Mouse (Mus musculus): ENCODE results near the gene Gm42715. TPM values are rescaled to one million over a fixed set of nuclear protein-coding genes. Genes with fewer than 3 reads are reported as not detected.
"Not testable (repeated sequence)": the region's sequence is repeated elsewhere in the genome, so short reads cannot be mapped to it uniquely, and the experiment has no call there.

Gm42715 gene
- total RNA-seq, 1 experiment from 2014 or later, result 11.8 TPM

GRCm38 (mm10) chr7:127491846-127492245 lies 27.5 kb upstream of the Gm42715 start:
- ATAC-seq (ENCODE audit: extremely low read depth, insufficient number of reproducible peaks, low FRiP score, poor library complexity, severe bottlenecking), result no peak

DNA sequence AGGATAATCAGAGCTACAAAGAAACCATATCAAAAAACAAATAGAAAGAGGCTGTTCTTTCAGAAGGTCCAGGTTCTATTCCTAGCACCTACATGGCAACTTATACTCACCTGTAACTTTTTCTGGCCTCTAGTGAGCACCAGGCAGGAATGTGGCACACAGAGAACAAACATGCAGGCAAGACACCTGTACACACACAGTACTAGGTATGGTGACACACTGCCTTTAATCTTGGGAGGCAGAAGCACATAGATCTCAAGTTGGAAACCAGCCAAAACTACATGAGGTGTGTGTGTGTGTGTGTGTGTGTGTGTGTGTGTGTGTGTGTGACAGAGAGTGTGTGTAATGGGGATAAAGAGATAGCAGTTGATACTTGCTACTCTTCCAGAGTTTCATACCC lies 24.7 kb upstream of the Gm42715 start:
- ATAC-seq (ENCODE audit: extremely low read depth, insufficient number of reproducible peaks, low FRiP score, poor library complexity, severe bottlenecking), result no peak

DNA sequence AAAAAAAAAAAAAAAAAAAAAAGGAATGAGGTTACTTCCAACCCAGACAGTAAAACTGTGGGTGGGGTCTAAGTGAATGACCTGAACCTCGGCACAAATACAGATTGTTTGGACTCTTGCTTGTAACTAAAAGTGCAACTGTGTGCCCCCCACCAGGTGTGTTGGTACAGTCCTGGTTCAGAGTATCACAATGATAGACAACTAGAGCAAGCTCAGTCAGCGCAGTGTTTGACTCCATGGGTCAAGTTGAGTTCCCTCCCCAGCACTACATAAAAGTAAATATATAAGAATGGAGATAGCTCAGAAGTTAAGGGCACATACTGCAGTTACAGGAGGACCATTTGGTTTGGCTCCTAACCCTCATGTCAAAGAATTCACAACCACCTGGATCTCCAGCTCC lies 22.0 kb upstream of the Gm42715 start:
- no peak for ATAC-seq (ENCODE audit: extremely low read depth, insufficient number of reproducible peaks, low FRiP score, poor library complexity, severe bottlenecking)

DNA sequence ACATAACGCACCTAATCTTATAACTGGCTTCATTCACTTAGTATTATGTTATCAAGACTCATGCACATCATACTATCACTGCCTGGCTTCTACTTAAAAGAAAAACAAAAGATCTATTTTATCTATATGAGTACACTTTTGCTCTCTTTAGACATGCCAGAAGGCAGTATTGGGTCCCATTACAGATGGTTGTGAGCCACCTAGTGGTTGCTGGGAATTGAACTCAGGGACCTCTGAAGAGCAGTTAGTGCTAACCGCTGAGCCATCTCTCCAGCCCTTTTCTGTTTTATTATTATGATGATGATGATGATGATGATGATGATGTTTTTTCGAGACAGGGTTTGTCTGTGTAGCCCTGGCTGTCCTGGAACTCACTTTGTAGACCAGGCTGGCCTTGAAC lies 21.0 kb upstream of the Gm42715 start:
- ATAC-seq (ENCODE audit: extremely low read depth, insufficient number of reproducible peaks, low FRiP score, poor library complexity, severe bottlenecking), result no peak

DNA sequence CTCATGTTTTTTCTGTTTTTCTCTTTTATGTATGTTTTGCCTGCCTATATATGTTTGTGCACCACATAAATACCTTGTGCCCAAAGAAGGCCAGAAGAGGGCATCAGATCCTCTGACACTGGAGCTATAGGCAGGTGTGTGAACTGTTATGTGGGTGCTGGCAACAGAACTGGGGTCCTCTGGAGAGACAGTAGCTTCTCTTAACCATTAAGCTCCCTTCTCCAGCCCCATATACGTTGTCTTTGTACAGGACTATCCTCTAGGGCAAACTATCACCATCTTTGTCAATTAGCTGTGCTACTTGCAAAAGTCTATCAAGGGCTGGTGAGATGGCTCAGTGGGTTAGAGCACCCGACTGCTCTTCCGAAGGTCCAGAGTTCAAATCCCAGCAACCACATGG lies 11.1 kb upstream of the Gm42715 start:
- ATAC-seq (ENCODE audit: extremely low read depth, insufficient number of reproducible peaks, low FRiP score, poor library complexity, severe bottlenecking), result no peak

- ATAC-seq (ENCODE audit: extremely low read depth, insufficient number of reproducible peaks, low FRiP score, poor library complexity, severe bottlenecking), result not testable (repeated sequence)
Observed at GRCm38 (mm10) chr7:127509830-127510229, 9.6 kb upstream of the Gm42715 start.

DNA sequence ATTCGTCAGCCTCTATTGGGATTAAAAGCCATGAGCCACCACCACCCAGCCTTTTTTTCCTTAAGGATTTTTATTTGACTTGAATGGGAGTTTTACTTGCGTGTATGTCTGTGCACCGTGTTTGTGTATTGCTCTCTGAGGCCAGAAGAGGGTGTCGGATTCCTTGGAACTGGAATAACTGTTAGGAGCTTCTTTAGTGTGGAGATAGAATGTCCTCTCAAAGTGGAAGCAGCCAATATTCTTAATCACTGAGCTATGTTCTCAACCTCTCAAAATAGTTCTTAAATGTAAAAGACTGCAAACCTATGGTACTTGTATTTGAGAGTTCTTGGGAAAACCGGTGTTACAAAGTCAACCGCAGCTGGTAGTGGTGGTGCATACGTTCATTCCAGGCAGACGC lies 8.1 kb upstream of the Gm42715 start:
- ATAC-seq (ENCODE audit: extremely low read depth, insufficient number of reproducible peaks, low FRiP score, poor library complexity, severe bottlenecking), result no peak

GRCm38 (mm10) chr7:127511808-127512230 lies 7.6 kb upstream of the Gm42715 start, which contains the start of gene Srcap:
Gene Srcap, plus strand, starts transcription at chr7:127511983.
- ATAC-seq (ENCODE audit: extremely low read depth, insufficient number of reproducible peaks, low FRiP score, poor library complexity, severe bottlenecking), result peak; percentile 95

- peak; percentile 68 for ATAC-seq (ENCODE audit: extremely low read depth, insufficient number of reproducible peaks, low FRiP score, poor library complexity, severe bottlenecking)
Observed at GRCm38 (mm10) chr7:127512231-127513015, 7.0 kb upstream of the Gm42715 start.

DNA sequence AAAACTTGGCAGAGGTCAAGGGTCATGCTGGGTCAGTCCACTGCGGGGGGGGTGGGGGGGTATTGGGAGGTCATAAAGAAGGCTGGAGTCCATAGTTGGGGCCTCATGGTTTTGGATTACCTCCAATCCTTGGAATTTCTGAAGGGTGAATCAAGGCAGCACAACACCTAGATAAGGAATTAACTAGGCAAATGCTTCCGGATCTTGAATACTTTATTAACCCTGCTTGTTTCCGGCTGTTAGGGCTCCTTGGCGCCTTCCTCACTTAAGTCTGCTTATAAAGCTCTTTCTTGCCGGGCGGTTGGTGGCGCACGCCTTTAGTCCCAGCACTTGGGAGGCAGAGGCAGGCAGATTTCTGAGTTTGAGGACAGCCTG lies 6.4 kb upstream of the Gm42715 start:
- no peak for ATAC-seq (ENCODE audit: extremely low read depth, insufficient number of reproducible peaks, low FRiP score, poor library complexity, severe bottlenecking)

DNA sequence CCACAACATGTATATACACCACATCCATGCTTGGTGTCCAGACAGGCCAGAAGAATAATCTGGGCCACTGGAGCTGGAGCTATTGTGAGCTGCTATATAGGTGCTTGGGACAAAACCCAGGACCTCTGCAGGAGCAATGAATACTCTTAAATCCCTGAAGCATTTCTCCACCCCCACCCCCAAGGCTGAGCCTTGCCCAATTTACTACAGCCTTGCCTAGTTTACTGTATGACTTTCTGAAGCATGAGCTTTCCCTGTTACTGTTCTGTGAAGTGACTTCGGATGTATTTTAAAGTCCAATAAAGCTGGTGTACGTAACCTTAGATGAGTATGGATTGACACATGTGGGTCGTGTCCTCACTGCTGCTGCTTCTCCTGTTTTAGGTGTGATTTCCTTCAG lies 5.6 kb upstream of the Gm42715 start:
- no peak for ATAC-seq (ENCODE audit: extremely low read depth, insufficient number of reproducible peaks, low FRiP score, poor library complexity, severe bottlenecking)

DNA sequence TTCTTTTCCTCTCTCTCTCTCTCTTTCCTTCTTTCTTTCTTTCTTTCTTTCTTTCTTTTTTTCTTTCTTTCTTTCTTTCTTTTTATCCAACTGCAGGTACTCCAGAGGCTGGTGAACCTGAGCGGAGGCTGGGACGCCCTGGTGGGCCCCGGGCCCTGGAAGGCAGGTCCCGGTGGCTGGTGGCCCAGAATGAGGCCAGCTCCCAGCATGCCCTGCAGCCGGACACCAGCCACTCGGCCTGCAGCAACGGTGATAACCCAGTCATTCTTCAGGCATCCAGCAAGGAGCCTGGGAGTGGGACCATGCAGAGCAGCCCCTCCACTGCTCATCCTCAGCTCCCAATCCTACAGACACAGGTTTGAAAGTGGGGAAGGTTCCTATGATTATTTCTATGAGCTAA lies 3.5 kb upstream of the Gm42715 start:
- ATAC-seq (ENCODE audit: extremely low read depth, insufficient number of reproducible peaks, low FRiP score, poor library complexity, severe bottlenecking), result no peak

DNA sequence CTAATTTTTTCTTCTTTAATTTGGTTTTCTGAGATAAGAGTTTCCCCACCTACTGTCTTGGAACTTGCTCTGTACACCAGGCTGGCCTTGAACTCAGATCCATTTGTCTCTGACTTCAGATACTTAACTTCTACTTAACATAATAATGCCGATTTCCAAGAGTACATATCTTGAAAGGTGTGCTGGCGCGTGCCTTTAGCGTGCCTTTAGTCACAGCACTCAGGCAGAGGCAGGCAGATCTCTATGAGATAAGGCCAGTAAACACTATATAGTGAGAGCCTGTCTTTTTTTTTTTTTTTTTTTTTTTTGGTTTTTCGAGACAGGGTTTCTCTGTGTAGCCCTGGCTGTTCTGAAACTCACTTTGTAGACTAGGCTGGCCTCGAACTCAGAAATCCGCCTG lies 3.0 kb upstream of the Gm42715 start:
- ATAC-seq (ENCODE audit: extremely low read depth, insufficient number of reproducible peaks, low FRiP score, poor library complexity, severe bottlenecking), result no peak

DNA sequence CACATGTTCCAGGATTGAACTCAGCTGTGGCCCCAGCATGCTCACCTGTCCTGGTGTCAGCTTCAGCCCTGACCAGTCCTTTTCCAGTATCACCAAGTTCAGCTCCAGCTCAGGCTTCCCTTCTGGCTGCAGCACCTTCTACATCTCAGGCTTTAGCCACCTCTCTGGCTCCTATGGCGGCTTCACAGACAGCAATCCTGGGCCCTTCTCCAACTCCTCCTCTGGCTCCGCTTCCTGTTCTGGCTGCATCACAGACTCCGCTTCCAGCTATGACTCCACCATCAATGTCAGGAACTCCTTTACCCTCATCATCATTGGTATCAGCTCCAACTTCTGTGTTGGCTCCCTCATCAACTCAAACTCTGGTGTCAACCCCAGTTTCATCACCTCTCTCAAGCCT lies 22.3 kb downstream of the Gm42715 start:
- ATAC-seq (ENCODE audit: extremely low read depth, insufficient number of reproducible peaks, low FRiP score, poor library complexity, severe bottlenecking), result 0 out of 2 replicates have a peak, but pooled peaks have one; percentile 9

- no peak for ATAC-seq (ENCODE audit: extremely low read depth, insufficient number of reproducible peaks, low FRiP score, poor library complexity, severe bottlenecking)
Observed at GRCm38 (mm10) chr7:127549116-127549835, 29.9 kb downstream of the Gm42715 start.

DNA sequence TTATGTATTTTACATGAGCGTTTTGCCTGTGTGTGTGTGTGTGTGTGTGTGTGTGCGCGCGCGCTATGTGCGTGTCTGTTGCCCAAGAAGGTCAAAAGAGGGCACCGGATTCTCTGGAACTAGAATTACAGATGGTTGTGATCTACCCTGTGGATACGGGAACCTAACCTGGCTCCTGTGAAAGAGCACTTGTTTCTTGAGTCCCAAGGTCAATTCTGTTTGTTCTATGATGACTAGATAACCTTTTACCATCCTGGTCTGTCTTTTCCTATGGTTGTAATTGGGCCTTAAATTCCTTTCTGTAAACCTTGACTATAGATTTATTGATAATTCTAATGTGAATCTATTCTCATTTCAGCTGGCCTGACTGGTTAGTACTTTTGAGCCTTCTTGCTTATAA lies 32.2 kb downstream of the Gm42715 start:
- no peak for ATAC-seq (ENCODE audit: extremely low read depth, insufficient number of reproducible peaks, low FRiP score, poor library complexity, severe bottlenecking)

- ATAC-seq (ENCODE audit: extremely low read depth, insufficient number of reproducible peaks, low FRiP score, poor library complexity, severe bottlenecking), result no peak
Observed at GRCm38 (mm10) chr7:127560580-127560979, 41.2 kb downstream of the Gm42715 start.

- ATAC-seq (ENCODE audit: extremely low read depth, insufficient number of reproducible peaks, low FRiP score, poor library complexity, severe bottlenecking), result no peak
Observed at GRCm38 (mm10) chr7:127561340-127561858, 42.0 kb downstream of the Gm42715 start, which contains the start of gene Tmem265. Gene Tmem265, plus strand, starts transcription at chr7:127561390.

DNA sequence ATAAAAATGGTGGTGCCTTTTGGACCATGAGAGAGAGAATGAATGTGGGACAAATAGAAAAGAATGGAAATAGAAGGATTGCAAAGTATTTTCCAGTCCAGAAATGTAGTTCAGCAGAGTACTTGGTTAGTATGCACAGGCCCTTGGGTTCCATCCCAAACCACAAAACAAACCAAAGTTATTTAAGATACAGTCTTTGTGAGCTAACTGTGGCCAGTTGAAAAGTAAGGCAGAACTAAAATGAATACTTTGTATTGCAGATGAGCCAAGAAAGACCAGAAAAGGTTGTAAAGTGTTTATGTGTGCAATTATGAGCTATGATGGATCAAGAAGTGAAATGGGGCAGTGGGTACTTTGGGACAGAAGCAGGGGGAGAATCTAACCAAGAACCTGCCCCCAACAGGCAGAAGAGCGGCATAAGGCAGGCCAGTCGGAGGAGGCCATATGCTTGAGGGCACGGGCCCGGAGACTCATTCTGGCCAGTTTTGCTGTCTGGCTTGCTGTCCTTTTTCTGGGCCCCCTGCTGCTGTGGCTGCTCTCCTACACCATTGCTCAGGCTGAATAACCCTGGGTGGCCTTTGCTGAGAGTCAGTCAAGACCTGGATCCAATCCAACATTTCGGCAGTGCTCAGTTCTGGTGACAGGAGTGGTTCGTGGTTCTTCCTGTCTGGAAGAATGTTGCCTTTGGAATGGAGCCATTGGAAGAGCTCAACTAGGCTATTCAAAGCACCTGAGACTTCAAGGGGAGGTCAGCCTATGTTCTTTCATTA lies 45.2 kb downstream of the Gm42715 start:
- no peak for ATAC-seq (ENCODE audit: extremely low read depth, insufficient number of reproducible peaks, low FRiP score, poor library complexity, severe bottlenecking)
